Mouse (Mus musculus): ENCODE measurements around the gene Atp8b5.

Gene Atp8b5

GRCm38 (mm10) chr4:43414761-43415160 lies 147.8 kb downstream of the Atp8b5 start:
- ATAC-seq (ENCODE audit: low TSS enrichment) = no peak

GRCm38 (mm10) chr4:43415221-43416070 lies 148.5 kb downstream of the Atp8b5 start:
- ATAC-seq (ENCODE audit: low TSS enrichment) = no peak

GRCm38 (mm10) chr4:43416071-43416490 lies 149.1 kb downstream of the Atp8b5 start:
- ATAC-seq (ENCODE audit: low TSS enrichment) = no peak

- peak; percentile 42 for ATAC-seq (ENCODE audit: low TSS enrichment)
Measured at GRCm38 (mm10) chr4:43417269-43418062, 150.5 kb downstream of the Atp8b5 start.

GRCm38 (mm10) chr4:43418450-43418849 lies 151.5 kb downstream of the Atp8b5 start:
- no peak for ATAC-seq (ENCODE audit: low TSS enrichment)

GRCm38 (mm10) chr4:43418973-43419656 lies 152.2 kb downstream of the Atp8b5 start:
- no peak for ATAC-seq (ENCODE audit: low TSS enrichment)

GRCm38 (mm10) chr4:43419801-43420281 lies 152.9 kb downstream of the Atp8b5 start:
- no peak for ATAC-seq (ENCODE audit: low TSS enrichment)

GRCm38 (mm10) chr4:43420305-43420704 lies 153.3 kb downstream of the Atp8b5 start:
- ATAC-seq (ENCODE audit: low TSS enrichment) = no peak

- no peak for ATAC-seq (ENCODE audit: low TSS enrichment)
Measured at GRCm38 (mm10) chr4:43421632-43422240, 154.8 kb downstream of the Atp8b5 start.

Data from frontal cortex, adult (tissue).